Mouse (Mus musculus) embryonic facial prominence, embryonic 11.5 days (tissue): ENCODE data around the gene Vmn2r58. TPM values are rescaled to one million over a fixed set of nuclear protein-coding genes. Genes with fewer than 3 reads are reported as not detected.
"Not testable (repeated sequence)": the region's sequence is repeated elsewhere in the genome, so short reads cannot be mapped to it uniquely, and the experiment has no call there.

ENCODE experiments used
- ATAC-seq: fragments of 200-750 bp; cut with Nextera tagmentation; replicated peaks from 2 replicates; pipeline ENCODE4 v1.8.0; 2017; ENCODE audit warnings: low read depth; ENCODE audit not compliant: insufficient number of reproducible peaks, low FRiP score, low TSS enrichment
- DNase-seq: peaks from one replicate; pipeline ENCODE4 v3.0.0-alpha.2; 2015; ENCODE audit warnings: low spot score
- H3K27ac ChIP-seq: fragments of 300-500 bp; sonication (generic); replicated peaks from 2 replicates; pipeline ENCODE4 v1.5.1; 2014; ENCODE audit warnings: mild to moderate bottlenecking, low read depth, low read length, control low read depth
- H3K27me3 ChIP-seq: fragments of 300-500 bp; sonication (generic); 2 replicates; pipeline ENCODE4 v1.6.1; 2014; ENCODE audit warnings: mild to moderate bottlenecking, low read length, moderate library complexity, mixed read lengths; ENCODE audit not compliant: control insufficient read depth, insufficient read depth
- H3K36me3 ChIP-seq: fragments of 300-500 bp; sonication (generic); replicated peaks from 2 replicates; pipeline ENCODE4 v1.6.1; 2014; ENCODE audit warnings: low read depth, mild to moderate bottlenecking, low read length, moderate library complexity, mixed read lengths; ENCODE audit not compliant: control insufficient read depth, insufficient read depth
- H3K4me1 ChIP-seq: fragments of 300-500 bp; sonication (generic); 2 replicates; pipeline ENCODE4 v1.6.1; 2014; ENCODE audit warnings: low read length, mixed read lengths; ENCODE audit not compliant: control insufficient read depth, insufficient read depth
- H3K4me2 ChIP-seq: fragments of 300-500 bp; sonication (generic); 2 replicates; pipeline ENCODE4 v1.6.1; 2014; ENCODE audit warnings: low read depth, mild to moderate bottlenecking, control low read depth, low read length, moderate library complexity
- H3K4me3 ChIP-seq: fragments of 300-500 bp; sonication (generic); 2 replicates; pipeline ENCODE4 v1.5.1; 2014; ENCODE audit warnings: low read depth, low read length, control low read depth
- H3K9ac ChIP-seq: fragments of 300-500 bp; sonication (generic); replicated peaks from 2 replicates; pipeline ENCODE4 v1.6.1; 2014; ENCODE audit warnings: mild to moderate bottlenecking, control low read depth, low read length
- H3K9me3 ChIP-seq: fragments of 300-500 bp; sonication (generic); replicated peaks from 2 replicates; pipeline ENCODE4 v1.6.1; 2016; ENCODE audit warnings: mild to moderate bottlenecking, low read length, inconsistent platforms, mixed read lengths; ENCODE audit not compliant: control insufficient read depth
- WGBS: fragments of 180-500 bp; shearing (Covaris S2); extraction: QIAGEN DNeasy Blood & Tissue Kit; methylation state at CpG from one replicate; pipeline ENCODE4 v1.1.7; 2014; 5-methylcytosine and 5-hydroxymethylcytosine counted together
- polyA plus RNA-seq: library from polyadenylated mRNA; unstranded; fragments of >200 nt; fragmentation: Nextera tagmentation; extraction: Ambion mirVana; gene quantifications from 2 replicates; pipeline ENCODE4 v1.2.1, GENCODE M21; 2014

The Vmn2r58 gene
- not detected in 2 replicates for polyA plus RNA-seq

GRCm38 (mm10) chr7:41872612-41873011 lies at the start of gene Vmn2r58:
Gene Vmn2r58 (minus strand): TSS chr7:41872712.
- H3K27ac ChIP-seq, H3K9ac ChIP-seq, H3K4me2 ChIP-seq, H3K4me1 ChIP-seq, DNase-seq, H3K27me3 ChIP-seq, H3K9me3 ChIP-seq, H3K36me3 ChIP-seq, H3K4me3 ChIP-seq, ATAC-seq: not testable (repeated sequence)
- WGBS = 86% methylated on average over 4 of the region's 5 CpGs

Other genes starting within 250 kb of the Vmn2r58 start
- 15.4 and 19.7 TPM in 2 replicates for gene Zfp788, start 239.5 kb downstream of the Vmn2r58 start, polyA plus RNA-seq
- gene Vmn2r59, start 186.3 kb upstream of the Vmn2r58 start, polyA plus RNA-seq = not detected in 2 replicates
- not detected in 2 replicates for gene Vmn2r60, start 235.1 kb upstream of the Vmn2r58 start, polyA plus RNA-seq